Mouse (Mus musculus) T-helper 2 cell (primary cell): Measurements from ENCODE around the gene Nfia.

Source experiments
- in situ Hi-C: fragments of 300-600 bp; cut with MboI, MseI; formaldehyde crosslinking; loops from one replicate; pipeline ENCODE4 v1.15.1; 2025; ENCODE audit warnings: high pct_unique_total_duplicates

Nfia gene

GRCm38 (mm10) chr4:97939920-97940520, 167.5 kb downstream of the Nfia start:
- in situ Hi-C loops, result no loop called here

GRCm38 (mm10) chr4:97941616-97942015, 169.1 kb downstream of the Nfia start:
- in situ Hi-C loops, result no loop called here

GRCm38 (mm10) chr4:97944309-97944708, 171.8 kb downstream of the Nfia start:
- in situ Hi-C loops, result no loop called here

- in situ Hi-C loops, result no loop called here
Observed at GRCm38 (mm10) chr4:97947484-97947883, 174.9 kb downstream of the Nfia start.

GRCm38 (mm10) chr4:97948250-97948649, 175.7 kb downstream of the Nfia start:
- in situ Hi-C loops, result no loop called here

GRCm38 (mm10) chr4:97950341-97951071, 178.0 kb downstream of the Nfia start:
- in situ Hi-C loops, result no loop called here

GRCm38 (mm10) chr4:97953886-97954285, 181.4 kb downstream of the Nfia start:
- in situ Hi-C loops, result no loop called here

- in situ Hi-C loops, result no loop called here
Observed at GRCm38 (mm10) chr4:97958121-97958520, 185.6 kb downstream of the Nfia start.

GRCm38 (mm10) chr4:97962856-97963255, 190.3 kb downstream of the Nfia start:
- in situ Hi-C loops, result no loop called here

GRCm38 (mm10) chr4:97963951-97964350, 191.4 kb downstream of the Nfia start:
- in situ Hi-C loops, result no loop called here

- in situ Hi-C loops, result no loop called here
Observed at GRCm38 (mm10) chr4:97968786-97969348, 196.3 kb downstream of the Nfia start.

GRCm38 (mm10) chr4:97973064-97973463, 200.5 kb downstream of the Nfia start:
- in situ Hi-C loops, result no loop called here

GRCm38 (mm10) chr4:97974037-97974436, 201.5 kb downstream of the Nfia start:
- in situ Hi-C loops, result no loop called here

- in situ Hi-C loops, result no loop called here
Observed at GRCm38 (mm10) chr4:97976891-97977290, 204.4 kb downstream of the Nfia start.

- in situ Hi-C loops, result no loop called here
Observed at GRCm38 (mm10) chr4:97984361-97984760, 211.8 kb downstream of the Nfia start.

- in situ Hi-C loops, result no loop called here
Observed at GRCm38 (mm10) chr4:97986056-97986734, 213.7 kb downstream of the Nfia start.

- in situ Hi-C loops, result no loop called here
Observed at GRCm38 (mm10) chr4:97986735-97987075, 214.2 kb downstream of the Nfia start.

- in situ Hi-C loops, result no loop called here
Observed at GRCm38 (mm10) chr4:97988703-97989102, 216.2 kb downstream of the Nfia start.

GRCm38 (mm10) chr4:97990431-97990830, 217.9 kb downstream of the Nfia start:
- in situ Hi-C loops, result no loop called here

GRCm38 (mm10) chr4:97991395-97991794, 218.9 kb downstream of the Nfia start:
- in situ Hi-C loops, result no loop called here

- in situ Hi-C loops, result no loop called here
Observed at GRCm38 (mm10) chr4:97991880-97992279, 219.3 kb downstream of the Nfia start.

- in situ Hi-C loops, result no loop called here
Observed at GRCm38 (mm10) chr4:97995911-97996712, 223.6 kb downstream of the Nfia start.
